Mouse (Mus musculus) E14TG2a.4 (cell line): ENCODE data around the gene Ralb.

ENCODE experiments used
- CTCF ChIP-seq: conservative IDR thresholded peaks from 2 replicates; pipeline ENCODE4 v1.5.1; 2014; ENCODE audit warnings: low read length
- NANOG ChIP-seq: IDR thresholded peaks from 2 replicates; pipeline ENCODE4 v1.6.1; 2014; ENCODE audit warnings: borderline replicate concordance, low read length, mixed read lengths

DNA sequence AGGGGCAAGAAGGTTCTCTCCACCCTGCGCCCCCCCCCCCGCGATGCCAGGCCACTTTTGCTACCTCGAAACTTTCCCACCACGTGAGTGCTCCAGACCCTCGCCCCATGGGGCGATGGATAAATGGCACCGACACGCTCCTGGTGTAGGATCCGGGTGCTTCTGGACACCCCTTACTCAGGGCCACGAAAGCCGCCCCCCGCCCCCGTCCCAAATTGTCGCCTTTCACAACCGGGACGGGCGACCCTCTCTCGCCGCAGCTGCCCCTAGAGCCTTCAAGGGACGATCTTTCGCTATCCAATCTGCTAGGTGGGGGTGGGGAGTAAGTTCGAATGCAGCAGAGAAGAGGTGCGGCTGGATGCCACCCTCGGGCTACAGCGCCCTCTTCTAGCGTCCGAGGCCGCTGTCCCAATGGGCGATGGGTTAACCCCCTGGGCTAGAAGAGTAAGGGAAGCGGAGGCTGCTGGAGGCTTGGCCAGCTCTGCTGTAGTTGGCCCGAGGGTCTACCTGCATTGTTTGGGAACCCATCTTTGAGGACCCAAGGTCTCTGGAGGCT, 82.1 kb downstream of the Ralb start:
- TF ChIP-seq CTCF (no peak), NANOG (no peak)
